Mouse (Mus musculus) neutrophil, adult 5-6 weeks (primary cell): ENCODE measurements around the gene Fubp1. TPM values are rescaled to one million over a fixed set of nuclear protein-coding genes. Genes with fewer than 3 reads are reported as not detected.

ENCODE experiments used
- ATAC-seq: fragments of 151-379, 151-347 bp; 2 replicates; pipeline ENCODE4 v1.8.0; 2017; ENCODE audit warnings: mild to moderate bottlenecking, moderate TSS enrichment; ENCODE audit not compliant: insufficient number of reproducible peaks, poor library complexity, low FRiP score, severe bottlenecking; ENCODE audit errors: extremely low read depth
- total RNA-seq: library from RNA; stranded (forward); fragments of 200-1000 nt; gene quantifications from 2 replicates; pipeline ENCODE4 v1.2.3, GENCODE M21; 2017

Fubp1 gene
- total RNA-seq = 192 and 208 TPM in 2 replicates

- peak; percentile 91 for ATAC-seq
Observed at GRCm38 (mm10) chr3:152209967-152210634, at the start of gene Fubp1, which contains the start of gene Dnajb4. TSS of gene Fubp1 (plus strand) at chr3:152210422. TSS of gene Dnajb4 (minus strand) at chr3:152210302.

- no peak for ATAC-seq
Observed at GRCm38 (mm10) chr3:152160607-152161006, 49.6 kb upstream of the Fubp1 start.

GRCm38 (mm10) chr3:152163320-152163719 is 46.9 kb upstream of the Fubp1 start:
- no peak for ATAC-seq

- ATAC-seq = no peak
Observed at GRCm38 (mm10) chr3:152165014-152165350, 45.2 kb upstream of the Fubp1 start.

- ATAC-seq = no peak
Observed at GRCm38 (mm10) chr3:152165351-152166098, 44.7 kb upstream of the Fubp1 start.

GRCm38 (mm10) chr3:152166099-152166423 is 44.2 kb upstream of the Fubp1 start, which contains the start of gene Gipc2:
TSS of gene Gipc2 (minus strand) at chr3:152166230.
- ATAC-seq = no peak

- ATAC-seq = no peak
Observed at GRCm38 (mm10) chr3:152166699-152167451, 43.3 kb upstream of the Fubp1 start.

GRCm38 (mm10) chr3:152168007-152168406 is 42.2 kb upstream of the Fubp1 start:
- ATAC-seq = no peak

GRCm38 (mm10) chr3:152170407-152170806 is 39.8 kb upstream of the Fubp1 start:
- no peak for ATAC-seq

GRCm38 (mm10) chr3:152171236-152171635 is 39.0 kb upstream of the Fubp1 start:
- no peak for ATAC-seq

- no peak for ATAC-seq
Observed at GRCm38 (mm10) chr3:152171862-152172261, 38.4 kb upstream of the Fubp1 start.

GRCm38 (mm10) chr3:152172322-152172935 is 37.8 kb upstream of the Fubp1 start:
- ATAC-seq = no peak

GRCm38 (mm10) chr3:152178816-152179215 is 31.4 kb upstream of the Fubp1 start:
- no peak for ATAC-seq

GRCm38 (mm10) chr3:152179285-152179684 is 30.9 kb upstream of the Fubp1 start:
- no peak for ATAC-seq

- ATAC-seq = no peak
Observed at GRCm38 (mm10) chr3:152180624-152181023, 29.6 kb upstream of the Fubp1 start.

- no peak for ATAC-seq
Observed at GRCm38 (mm10) chr3:152183522-152183921, 26.7 kb upstream of the Fubp1 start.

GRCm38 (mm10) chr3:152186106-152186505 is 24.1 kb upstream of the Fubp1 start:
- no peak for ATAC-seq

- no peak for ATAC-seq
Observed at GRCm38 (mm10) chr3:152189306-152189705, 20.9 kb upstream of the Fubp1 start.

GRCm38 (mm10) chr3:152190679-152191477 is 19.3 kb upstream of the Fubp1 start:
- no peak for ATAC-seq
